Mouse (Mus musculus): ENCODE measurements around the gene Parva.

DNA sequence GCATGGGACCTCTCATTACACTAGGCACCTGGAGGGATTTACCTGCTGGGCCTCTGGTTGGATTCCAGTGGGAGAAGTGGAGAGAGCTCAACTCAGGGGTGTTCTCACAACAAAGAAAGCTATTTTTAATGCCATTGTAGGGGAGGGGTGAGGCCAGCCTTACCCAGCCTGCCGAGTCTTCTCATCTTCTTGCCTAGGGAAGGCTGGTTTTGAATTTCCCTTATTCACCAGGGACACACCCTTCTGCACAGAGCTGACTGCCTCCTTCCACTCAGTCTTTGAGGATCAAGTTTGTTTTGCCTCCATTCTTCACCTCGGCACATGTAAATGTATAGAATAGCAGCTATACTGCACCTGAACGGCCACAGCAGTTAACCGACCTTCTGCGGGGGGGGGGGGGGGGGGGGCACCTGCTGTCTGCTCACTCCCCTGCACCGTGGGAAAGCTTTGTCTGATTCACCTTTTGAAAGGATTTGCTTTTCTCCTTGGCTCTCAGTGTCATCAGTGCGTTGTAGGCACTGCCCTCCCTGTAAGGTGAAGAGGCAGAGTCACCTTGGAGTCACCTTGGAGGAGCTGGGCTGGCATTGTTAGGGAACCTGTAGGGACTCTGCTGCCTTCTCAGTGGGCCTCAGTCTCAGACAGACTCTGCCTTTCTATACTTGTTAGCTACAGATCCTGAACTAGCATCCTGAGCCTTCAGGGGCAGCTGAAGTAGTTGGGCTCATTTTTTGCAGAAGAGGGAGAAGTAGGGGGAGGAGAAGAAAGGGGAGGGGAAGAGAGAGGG, 10.4 kb upstream of the Parva start:
- TF ChIP-seq CTCF (IDR thresholded peaks at IDR 0.05): no peak
- no peak for TF ChIP-seq EP300 (IDR thresholded peaks at IDR 0.05)
